Mouse (Mus musculus) bone marrow macrophage, adult 2 months (primary cell): ENCODE results near the gene Sap30l.

Experiments
- CTCF ChIP-seq: IDR thresholded peaks from 2 replicates; pipeline ENCODE4 v1.5.1; 2012; ENCODE audit warnings: low read depth, mild to moderate bottlenecking, low read length, moderate library complexity
- POLR2A ChIP-seq: IDR thresholded peaks from 2 replicates; pipeline ENCODE4 v1.6.1; 2012; ENCODE audit warnings: mild to moderate bottlenecking, low read depth, low read length, borderline replicate concordance

- TF ChIP-seq POLR2A (no peak), CTCF (no peak)
These were observed 25.8 kb downstream of the Sap30l start for GRCm38 (mm10) chr11:57827048-57827914.
